Mouse (Mus musculus) cerebellum, adult 9-11 months (tissue): ENCODE measurements around the gene Cdk17.
A peak's percentile ranks its signal among the peaks of the same experiment; 100 is the strongest.
"Not testable (repeated sequence)": the region's sequence is repeated elsewhere in the genome, so short reads cannot be mapped to it uniquely, and the experiment has no call there.

Experiments
- DNase-seq: peaks from one replicate; pipeline ENCODE4 v3.0.0; 2022

Gene Cdk17

DNA sequence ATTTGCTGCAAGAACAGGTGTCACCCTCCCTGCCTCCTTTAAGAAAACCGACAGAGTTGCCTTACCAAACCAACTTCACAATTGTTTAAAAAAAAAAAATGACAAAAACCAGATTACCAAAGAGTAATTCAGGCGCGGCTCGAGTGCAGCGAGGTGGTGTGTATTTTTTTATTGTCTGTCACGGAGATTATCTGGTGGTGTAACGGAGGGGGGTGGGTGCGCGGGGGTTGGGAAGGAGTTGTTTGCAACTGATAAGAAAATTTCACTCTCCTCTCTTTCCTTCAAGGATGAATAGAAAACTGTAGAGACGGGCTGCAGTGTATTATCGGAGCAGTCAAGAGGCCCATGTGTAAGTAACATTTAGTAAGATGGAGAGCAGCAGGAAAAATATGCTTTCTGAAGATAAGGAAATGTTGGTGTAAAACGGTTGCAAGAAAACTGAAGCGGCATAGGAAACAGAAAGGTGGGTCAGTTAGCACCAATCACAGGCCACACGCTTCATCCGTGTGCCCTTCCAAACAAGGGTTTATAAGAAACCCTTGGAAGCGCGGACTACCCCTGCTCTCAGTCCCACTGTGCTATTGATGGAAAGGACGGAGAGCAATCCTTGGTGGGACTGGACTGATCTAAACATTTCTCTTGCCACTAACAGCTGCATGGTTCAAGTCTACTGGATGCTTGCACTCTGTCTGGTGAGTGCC lies 17.2 kb upstream of the Cdk17 start:
- DNase-seq, result no peak

DNA sequence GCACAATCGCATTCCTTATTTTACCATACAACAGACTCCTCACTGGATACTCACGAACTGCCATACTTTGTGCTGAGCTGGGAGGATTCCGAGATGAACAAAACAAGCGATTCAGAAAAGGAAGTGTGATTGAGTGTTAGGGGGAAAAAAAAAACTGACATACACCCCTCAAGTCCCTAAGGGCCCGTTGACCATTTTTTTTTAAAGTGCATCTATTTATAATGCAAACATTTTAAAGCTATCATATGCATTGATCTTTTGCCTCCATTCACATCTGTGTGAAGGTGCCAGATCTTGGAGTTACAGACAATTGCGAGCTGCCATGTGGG lies 16.7 kb upstream of the Cdk17 start:
- no peak for DNase-seq

- DNase-seq, result no peak
These were observed 16.1 kb upstream of the Cdk17 start for GRCm38 (mm10) chr10:93144579-93144978.

- no peak for DNase-seq
These were observed 15.6 kb upstream of the Cdk17 start for GRCm38 (mm10) chr10:93145088-93145487.

DNA sequence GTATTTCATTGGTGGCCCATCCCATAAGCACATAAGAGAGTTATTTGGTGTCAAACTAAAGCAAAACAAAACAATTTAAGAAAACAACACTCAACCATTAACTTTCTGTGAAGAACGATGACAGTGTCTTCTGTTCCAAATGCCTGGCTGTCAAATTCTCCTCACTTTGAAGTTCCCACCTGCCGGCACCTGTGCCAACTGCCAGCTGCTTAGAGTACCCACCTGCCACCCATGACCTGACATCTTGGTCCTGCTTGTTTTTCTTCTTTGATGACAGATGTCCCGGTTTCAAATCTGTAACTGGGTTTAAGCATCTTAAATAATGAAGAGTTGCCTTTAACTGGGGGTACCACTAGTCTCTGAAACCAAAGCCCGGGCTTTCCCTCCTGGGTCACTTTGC lies 14.1 kb upstream of the Cdk17 start:
- no peak for DNase-seq

DNA sequence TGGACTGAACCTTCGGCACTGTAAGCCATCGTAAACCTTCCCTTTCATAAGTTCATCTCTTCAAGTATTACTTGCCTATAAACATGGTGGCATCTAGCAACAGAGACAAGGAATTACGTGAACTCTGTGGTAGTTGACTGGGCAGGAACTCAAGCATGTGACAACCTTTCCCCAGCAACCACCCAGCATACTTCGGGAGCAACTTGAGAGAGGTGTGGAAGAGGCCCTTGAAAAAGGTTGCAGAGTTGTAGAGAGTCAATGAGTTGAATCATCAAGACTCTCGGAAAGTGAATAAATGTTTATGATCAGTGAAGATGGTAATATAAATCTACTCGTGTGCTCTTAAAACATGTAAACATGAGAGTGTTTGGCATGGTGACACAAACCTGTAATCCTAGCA lies 13.0 kb upstream of the Cdk17 start:
- DNase-seq, result no peak

- DNase-seq, result no peak
These were observed 11.1 kb upstream of the Cdk17 start for GRCm38 (mm10) chr10:93149597-93149996.

- no peak for DNase-seq
These were observed 8.9 kb upstream of the Cdk17 start for GRCm38 (mm10) chr10:93151775-93152174.

DNA sequence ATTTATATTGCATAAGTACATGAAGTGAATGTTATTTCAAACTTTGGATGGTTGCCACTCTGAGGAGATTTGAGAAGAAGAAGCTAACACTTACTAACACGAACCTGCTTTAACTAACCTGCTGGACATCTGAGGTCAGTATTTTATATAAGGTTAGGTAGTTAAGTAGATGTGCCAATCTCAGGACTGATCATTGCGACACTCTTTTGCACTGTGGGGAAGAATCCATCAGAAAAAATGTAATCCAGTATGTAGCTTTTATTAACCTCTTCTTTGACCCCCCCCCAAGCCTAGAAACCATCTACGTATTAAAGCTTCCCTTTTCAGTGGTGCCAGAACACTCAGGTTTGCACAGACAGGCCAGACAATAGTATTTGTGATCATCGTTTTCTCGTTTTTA lies 8.0 kb upstream of the Cdk17 start:
- DNase-seq, result no peak

GRCm38 (mm10) chr10:93153404-93153803 lies 7.3 kb upstream of the Cdk17 start:
- DNase-seq, result not testable (repeated sequence)

- DNase-seq, result no peak
These were observed 801 bp upstream of the Cdk17 start for GRCm38 (mm10) chr10:93159651-93160496.

DNA sequence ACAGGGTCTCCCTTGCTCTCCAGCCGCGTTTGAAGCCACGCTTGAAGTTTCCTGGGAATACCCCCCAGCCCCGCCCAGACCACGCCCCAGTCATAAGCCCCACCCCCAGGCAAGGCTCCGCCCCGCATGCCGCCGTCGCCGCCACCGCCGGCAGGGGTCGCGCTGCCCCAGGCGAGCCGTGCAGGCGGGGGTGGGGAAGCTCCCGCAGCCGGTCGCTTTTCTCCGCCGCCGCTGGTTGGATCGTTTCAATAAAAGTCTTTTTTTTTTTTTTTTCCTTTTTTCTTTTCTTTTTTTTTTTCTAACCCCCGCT lies 223 bp upstream of the Cdk17 start:
- DNase-seq, result peak; percentile 84

DNA sequence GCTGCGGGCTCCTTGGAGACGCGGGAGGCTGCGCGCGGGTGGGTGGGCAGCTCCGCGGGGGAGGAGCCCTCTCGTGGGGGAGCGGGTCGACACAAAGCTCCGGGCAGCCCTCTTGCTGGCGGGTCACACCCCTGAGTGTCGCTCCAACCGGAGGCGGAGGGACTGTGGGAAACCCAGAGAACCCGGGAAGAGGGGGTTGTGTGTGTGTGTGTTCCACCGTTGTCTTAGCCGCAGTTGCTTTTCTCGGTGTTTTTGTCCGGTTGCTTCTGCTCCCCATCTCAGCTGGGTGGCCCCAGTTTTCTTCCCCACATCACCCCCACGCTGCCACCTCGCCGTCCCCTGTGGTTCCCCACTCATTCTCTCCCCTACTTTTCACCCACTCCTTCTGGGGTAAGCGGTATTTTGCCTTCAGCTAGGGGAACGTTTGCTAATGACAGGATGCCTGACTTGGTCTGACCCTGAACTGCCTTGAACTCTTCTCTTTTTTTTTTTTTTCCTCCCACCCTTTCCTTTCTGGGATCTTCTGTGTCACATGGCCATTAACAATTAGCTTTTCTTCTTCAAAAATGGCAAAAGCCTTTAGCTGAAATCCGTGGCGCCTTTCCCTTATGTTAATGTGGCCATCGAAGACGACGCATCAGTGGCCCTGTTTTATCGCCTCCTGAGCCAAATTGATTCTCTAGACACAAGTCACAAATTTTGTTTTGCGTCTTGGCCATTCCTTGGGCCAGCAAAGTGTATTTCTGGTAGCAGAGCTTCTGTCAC lies 1.0 kb downstream of the Cdk17 start:
- peak; percentile 75 for DNase-seq

DNA sequence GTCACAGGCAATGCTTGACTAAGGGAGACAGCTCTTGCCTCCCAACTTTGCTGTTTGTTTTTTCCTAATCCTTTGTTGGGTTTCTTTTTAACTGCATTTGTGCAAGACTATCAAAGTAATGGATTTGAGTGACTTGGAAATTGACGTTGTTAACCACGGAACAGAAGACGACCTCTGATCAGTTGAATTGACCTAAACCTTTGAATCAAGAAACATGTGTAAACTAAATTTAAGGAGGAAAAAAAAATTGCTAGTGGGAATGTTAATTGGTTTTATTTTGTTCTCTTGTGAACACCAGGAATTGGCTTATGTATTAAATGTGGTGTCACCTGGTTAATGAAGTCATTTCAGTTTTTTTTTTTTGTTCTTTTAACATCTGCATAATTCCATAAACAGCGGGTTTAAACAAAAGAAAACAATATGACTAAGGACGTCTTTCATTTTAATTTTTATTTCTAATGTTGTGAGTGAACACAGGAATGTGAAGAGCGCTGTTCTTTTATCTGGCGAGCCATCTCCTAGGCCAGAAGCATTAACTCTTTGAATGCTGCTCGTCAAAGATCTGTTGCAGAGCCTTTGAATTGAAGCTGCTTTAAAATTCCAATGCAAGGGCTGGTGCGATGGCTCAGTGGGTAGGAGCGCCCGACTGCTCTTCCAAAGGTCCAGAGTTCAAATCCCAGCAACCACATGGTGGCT lies 1.7 kb downstream of the Cdk17 start:
- no peak for DNase-seq

- no peak for DNase-seq
These were observed 2.4 kb downstream of the Cdk17 start for GRCm38 (mm10) chr10:93162972-93163660.

DNA sequence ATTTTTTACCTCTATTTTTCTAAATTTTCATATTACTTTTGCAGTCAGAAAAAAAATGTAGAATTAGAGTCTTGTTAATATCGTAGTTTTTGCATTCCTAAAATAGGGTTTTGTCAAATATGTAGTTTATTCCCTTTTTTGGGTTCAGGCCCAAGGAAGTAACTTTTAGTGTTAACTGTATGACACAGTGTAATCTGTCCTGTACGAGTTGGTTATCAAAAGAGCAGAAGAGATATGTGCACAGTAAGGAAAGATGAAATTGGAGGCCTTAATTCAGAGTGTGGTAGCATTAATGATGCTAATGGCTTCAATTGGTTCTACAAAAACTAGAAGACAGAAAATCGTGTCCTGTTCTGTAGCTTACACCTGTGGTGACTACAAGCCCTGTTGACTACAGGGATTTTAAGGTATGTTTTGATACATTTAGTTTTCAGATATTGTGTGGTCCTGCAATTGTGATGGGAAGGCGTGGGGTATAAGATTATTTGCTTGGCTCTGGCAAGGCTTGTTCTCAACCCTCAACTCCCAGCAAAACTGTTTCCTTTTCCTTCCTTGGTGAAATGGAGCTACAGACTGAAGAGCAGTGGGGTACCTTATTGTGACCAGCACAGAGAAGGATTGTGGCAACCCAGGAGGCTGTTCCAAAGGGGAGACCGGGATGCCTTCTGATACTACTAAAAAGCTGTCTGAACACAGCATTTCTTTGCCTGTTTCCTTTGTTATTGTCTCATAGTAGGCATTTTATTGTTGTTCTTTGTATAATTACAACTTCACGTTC lies 3.2 kb downstream of the Cdk17 start:
- DNase-seq, result no peak

DNA sequence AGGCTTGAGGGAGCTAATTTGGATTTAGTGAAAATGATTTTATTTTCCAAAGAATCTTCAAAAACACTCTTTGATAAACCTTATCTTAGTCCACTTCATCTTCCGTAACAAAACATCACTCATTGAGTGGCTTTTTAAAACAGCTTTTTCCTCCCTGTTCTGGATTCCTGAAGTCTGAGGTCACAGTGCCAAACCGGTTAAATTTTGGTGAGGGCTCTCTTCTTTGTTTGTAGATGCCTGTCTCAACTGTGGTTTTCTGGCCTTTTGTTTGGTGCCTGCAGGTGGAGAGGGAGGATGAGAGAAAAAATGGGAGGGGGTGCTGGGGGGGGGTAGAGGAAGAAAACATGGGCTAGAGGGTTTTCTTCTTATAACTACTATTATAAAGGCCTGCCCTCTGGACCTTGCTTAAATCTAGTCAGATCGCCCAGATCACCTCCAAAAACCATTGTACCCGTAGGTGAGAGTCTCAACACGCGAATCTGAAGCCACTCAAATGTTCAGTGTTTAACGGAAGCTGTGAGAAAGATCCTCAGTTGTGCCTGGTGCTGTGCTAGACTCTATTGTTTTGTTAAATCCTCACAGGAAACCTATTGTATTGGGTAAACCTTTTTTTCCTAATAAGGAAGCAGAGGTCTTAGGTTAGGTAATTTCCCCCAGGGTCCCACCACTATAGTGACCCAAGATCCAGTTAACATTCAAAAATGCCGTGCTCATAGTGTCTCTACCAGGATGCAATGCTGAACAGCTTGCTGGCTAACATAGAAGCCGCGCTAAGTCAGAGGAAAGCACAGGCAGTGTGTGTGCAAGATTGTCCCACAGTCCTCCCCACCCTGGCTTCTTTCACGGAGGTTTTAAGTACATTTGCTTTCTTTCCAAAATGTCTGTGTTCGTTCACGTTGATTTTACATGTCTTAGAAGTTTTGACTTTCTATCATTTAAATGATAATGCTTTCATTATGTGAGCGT lies 5.0 kb downstream of the Cdk17 start:
- DNase-seq, result no peak

- DNase-seq, result peak; percentile 66
These were observed 5.7 kb downstream of the Cdk17 start for GRCm38 (mm10) chr10:93166382-93166769.

DNA sequence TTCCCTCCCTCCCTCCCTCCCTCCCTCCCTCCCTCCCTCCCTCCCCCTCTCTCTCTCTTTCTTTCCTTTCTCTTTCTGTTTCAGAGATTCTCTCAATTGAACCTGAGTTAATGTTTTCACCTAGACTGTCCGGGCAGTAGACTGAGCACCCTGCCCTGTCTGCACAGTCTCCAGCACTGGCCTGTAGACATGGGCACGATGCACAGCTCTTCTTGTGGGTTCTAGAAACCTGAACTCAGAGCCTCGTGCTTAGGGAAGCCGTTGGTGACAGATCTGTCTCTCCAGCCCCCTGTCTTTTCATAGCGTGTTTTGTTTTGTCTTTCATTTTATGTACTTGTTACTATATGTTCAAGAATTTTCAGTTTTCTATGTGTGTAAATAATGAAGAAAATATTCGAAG lies 6.6 kb downstream of the Cdk17 start:
- DNase-seq, result no peak

- no peak for DNase-seq
These were observed 7.4 kb downstream of the Cdk17 start for GRCm38 (mm10) chr10:93168067-93168466.
